Mouse (Mus musculus): ENCODE data around the gene Rbbp5.

DNA sequence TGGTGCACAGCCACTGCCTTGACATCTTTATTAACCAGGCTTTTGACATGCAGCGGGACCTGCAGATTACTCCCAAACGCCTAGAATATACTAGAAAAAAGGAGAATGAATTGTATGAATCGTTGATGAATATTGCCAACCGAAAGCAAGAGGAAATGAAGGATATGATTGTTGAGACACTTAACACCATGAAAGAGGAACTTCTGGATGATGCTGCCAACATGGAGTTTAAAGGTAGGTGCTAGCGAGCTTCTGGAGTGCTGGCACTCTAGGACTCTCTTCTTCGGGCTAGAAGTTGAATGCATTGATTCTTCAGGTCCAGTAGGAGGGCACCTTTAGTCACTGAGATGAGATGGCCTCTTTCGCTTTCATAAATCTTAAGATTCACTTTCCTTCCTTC is 27.4 kb upstream of the Rbbp5 start:
- TF ChIP-seq CTCF (IDR thresholded peaks at IDR 0.05; ENCODE audit: borderline replicate concordance, control insufficient read depth, extremely low read depth, insufficient read depth, low read length, poor library complexity) = no peak
- no peak for TF ChIP-seq POLR2A (IDR thresholded peaks at IDR 0.05; ENCODE audit: control insufficient read depth, extremely low read depth, insufficient read depth, low read length, poor library complexity)
